Mouse (Mus musculus) midbrain, embryonic 11.5 days (tissue): ENCODE data around the gene Nfib. TPM values are rescaled to one million over a fixed set of nuclear protein-coding genes. Genes with fewer than 3 reads are reported as not detected.
A peak's percentile ranks its signal among the peaks of the same experiment; 100 is the strongest.

Experiments used
- ATAC-seq: fragments of 200-750 bp; cut with Nextera tagmentation; 2 replicates; pipeline ENCODE4 v1.8.0; 2017; ENCODE audit warnings: moderate TSS enrichment, moderate library complexity; ENCODE audit not compliant: low FRiP score
- DNase-seq: peaks from one replicate; pipeline ENCODE4 v3.0.0; 2015; ENCODE audit warnings: low spot score; ENCODE audit errors: missing footprints
- H3K27ac ChIP-seq: fragments of 300-500 bp; sonication (generic); 2 replicates; pipeline ENCODE4 v1.5.1; 2014; ENCODE audit warnings: low read depth, low read length
- H3K27me3 ChIP-seq: fragments of 300-500 bp; sonication (generic); 2 replicates; pipeline ENCODE4 v1.6.1; 2014; ENCODE audit warnings: mild to moderate bottlenecking, low read length, moderate library complexity, mixed read lengths; ENCODE audit not compliant: control insufficient read depth, insufficient read depth
- H3K36me3 ChIP-seq: fragments of 300-500 bp; sonication (generic); 2 replicates; pipeline ENCODE4 v1.6.1; 2014; ENCODE audit warnings: mild to moderate bottlenecking, low read length, moderate library complexity, mixed read lengths; ENCODE audit not compliant: control insufficient read depth, insufficient read depth
- H3K4me1 ChIP-seq: fragments of 300-500 bp; sonication (generic); 2 replicates; pipeline ENCODE4 v1.6.1; 2014; ENCODE audit warnings: low read length; ENCODE audit not compliant: control insufficient read depth, insufficient read depth
- H3K4me2 ChIP-seq: fragments of 300-500 bp; sonication (generic); 2 replicates; pipeline ENCODE4 v1.6.1; 2014; ENCODE audit warnings: mild to moderate bottlenecking, moderate library complexity
- H3K4me3 ChIP-seq: fragments of 300-500 bp; sonication (generic); 2 replicates; pipeline ENCODE4 v1.5.1; 2014; ENCODE audit warnings: low read depth, low read length
- H3K9ac ChIP-seq: fragments of 300-500 bp; sonication (generic); 2 replicates; pipeline ENCODE4 v1.6.1; 2014; ENCODE audit warnings: low read length
- H3K9me3 ChIP-seq: fragments of 300-500 bp; sonication (generic); 2 replicates; pipeline ENCODE4 v1.6.1; 2016; ENCODE audit warnings: low read length; ENCODE audit not compliant: control insufficient read depth
- WGBS: fragments of 180-500 bp; shearing (Covaris S2); extraction: QIAGEN DNeasy Blood & Tissue Kit; methylation state at CpG from one replicate; pipeline ENCODE4 v1.1.7; 2014; 5-methylcytosine and 5-hydroxymethylcytosine counted together
- polyA plus RNA-seq: library from polyadenylated mRNA; unstranded; fragments of >200 nt; fragmentation: Nextera tagmentation; extraction: Ambion mirVana; gene quantifications from 2 replicates; pipeline ENCODE4 v1.2.1, GENCODE M21; 2014

The Nfib gene
- polyA plus RNA-seq, 1 experiment from 2014 or later, result 19.9 TPM

DNA sequence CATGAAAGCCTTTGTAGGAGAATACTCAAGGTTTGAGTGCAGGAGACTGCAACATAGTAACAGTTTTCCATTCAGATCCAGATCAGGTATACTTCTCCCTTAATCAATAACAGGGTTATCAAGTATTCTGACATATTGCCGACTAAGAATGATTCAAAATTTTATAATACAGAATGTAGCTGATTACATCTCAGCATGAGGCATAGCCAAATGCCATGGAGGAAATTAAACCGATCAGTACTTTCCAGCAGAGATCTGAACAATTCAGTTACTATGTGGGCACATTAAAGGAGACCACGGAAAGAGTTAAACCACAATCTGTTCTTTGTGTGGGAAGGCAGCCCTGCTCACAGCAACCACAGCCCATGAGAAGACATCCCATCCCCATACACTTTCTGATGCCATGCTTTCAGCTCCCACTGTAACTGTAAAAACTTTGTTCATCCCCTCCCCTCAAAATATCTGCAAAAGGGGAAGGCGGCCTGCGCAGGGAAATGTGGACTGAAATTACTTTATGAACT lies 204.9 kb downstream of the Nfib start:
- Histone ChIP-seq H3K9me3 (no peaks in the 10 kb centered on the region), H3K4me3 (no peak overlapping the region), H3K9ac (0 out of 2 replicates have a peak overlapping the region, but pooled peaks have one; percentile 20), H3K27me3 (no peaks in the 10 kb centered on the region), H3K4me1 (peaks cover 10% of the 10 kb centered on the region; the same call in 1 of the 2 replicates), H3K27ac (no peak overlapping the region), H3K4me2 (peak overlapping the region; percentile 23; the same call in 1 of the 2 replicates), H3K36me3 (peaks cover 6% of the 10 kb centered on the region)
- ATAC-seq, result no peak
- no peak for DNase-seq
- WGBS, result 82% methylated on average over 5 of the region's 5 CpGs

DNA sequence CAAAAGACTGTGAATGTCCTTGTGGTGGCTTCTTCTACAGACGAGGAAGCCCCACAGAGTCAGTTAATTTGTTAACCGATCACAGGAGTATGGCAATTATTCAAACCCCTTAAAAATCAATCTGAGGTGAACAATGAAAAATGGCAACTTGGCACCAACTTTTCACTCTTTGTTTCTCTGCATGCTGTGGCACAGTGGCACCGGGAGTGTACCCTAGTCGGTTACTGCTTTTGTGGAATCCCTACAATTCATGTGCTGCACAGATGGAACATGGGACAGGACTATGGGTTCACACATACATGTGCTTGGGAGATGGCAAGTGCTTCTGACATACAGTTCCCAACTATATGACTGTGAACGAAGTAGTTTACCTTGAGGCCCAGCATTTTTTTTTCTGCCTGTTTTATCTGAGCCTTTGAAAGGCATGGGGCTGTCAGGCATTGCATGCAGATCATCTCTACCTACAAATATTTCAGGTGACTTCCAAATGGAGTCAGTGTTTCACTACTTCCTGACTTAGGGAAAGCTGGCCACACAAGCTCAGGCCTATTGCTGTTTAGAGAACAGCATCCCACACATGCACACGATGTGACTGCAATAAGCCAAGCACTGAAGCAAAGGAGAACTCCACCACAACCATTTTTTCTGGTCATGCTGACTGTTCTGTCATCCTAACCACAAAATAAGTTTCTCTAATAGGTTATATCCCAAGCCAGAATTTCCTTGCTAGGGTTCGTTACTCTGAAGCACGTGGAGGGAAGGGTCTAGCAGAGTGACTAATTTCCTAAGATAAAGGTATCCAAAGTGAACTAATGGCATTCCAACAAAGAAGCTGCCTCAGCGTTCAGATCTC lies 205.6 kb downstream of the Nfib start:
- DNase-seq (no peak), ATAC-seq (no peak)
- H3K27me3 ChIP-seq, result no peaks in the 10 kb centered on the region
- H3K4me3 ChIP-seq, result no peak overlapping the region
- peaks cover 6% of the 10 kb centered on the region for H3K36me3 ChIP-seq
- 78% methylated on average over 9 of the region's 9 CpGs for whole genome bisulfite sequencing
- H3K9me3 ChIP-seq, result no peaks in the 10 kb centered on the region
- peaks cover 10% of the 10 kb centered on the region; the same call in 1 of the 2 replicates for H3K4me1 ChIP-seq
- H3K27ac ChIP-seq, result no peak overlapping the region
- H3K4me2 ChIP-seq, result no peak overlapping the region
- H3K9ac ChIP-seq, result no peak overlapping the region

DNA sequence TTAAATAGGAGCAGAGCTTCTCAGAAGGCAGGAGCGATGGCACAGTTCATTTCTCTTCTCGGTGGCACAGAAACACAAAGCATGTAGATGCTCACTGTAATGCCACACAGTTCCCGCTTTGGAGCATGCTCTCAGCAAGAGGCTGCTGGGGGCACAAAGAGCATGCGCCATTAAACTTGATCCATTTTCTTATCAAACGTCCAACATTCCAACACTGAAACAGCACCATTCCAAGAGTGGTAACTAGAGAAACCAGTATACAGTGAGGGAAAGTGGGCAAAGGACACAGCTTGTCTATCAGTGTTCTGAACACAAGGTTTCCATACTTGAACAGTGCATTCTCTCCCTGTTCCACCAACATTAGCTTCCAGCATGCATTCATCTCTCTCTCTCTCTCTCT lies 206.3 kb downstream of the Nfib start:
- Histone ChIP-seq H3K27me3 (no peaks in the 10 kb centered on the region), H3K4me1 (peaks cover 10% of the 10 kb centered on the region; the same call in 1 of the 2 replicates), H3K4me3 (no peak overlapping the region), H3K9ac (no peak overlapping the region), H3K36me3 (peaks cover 6% of the 10 kb centered on the region), H3K9me3 (no peaks in the 10 kb centered on the region), H3K27ac (no peak overlapping the region), H3K4me2 (no peak overlapping the region)
- ATAC-seq (no peak), DNase-seq (no peak)
- 85% methylated on average over 5 of the region's 5 CpGs for WGBS

DNA sequence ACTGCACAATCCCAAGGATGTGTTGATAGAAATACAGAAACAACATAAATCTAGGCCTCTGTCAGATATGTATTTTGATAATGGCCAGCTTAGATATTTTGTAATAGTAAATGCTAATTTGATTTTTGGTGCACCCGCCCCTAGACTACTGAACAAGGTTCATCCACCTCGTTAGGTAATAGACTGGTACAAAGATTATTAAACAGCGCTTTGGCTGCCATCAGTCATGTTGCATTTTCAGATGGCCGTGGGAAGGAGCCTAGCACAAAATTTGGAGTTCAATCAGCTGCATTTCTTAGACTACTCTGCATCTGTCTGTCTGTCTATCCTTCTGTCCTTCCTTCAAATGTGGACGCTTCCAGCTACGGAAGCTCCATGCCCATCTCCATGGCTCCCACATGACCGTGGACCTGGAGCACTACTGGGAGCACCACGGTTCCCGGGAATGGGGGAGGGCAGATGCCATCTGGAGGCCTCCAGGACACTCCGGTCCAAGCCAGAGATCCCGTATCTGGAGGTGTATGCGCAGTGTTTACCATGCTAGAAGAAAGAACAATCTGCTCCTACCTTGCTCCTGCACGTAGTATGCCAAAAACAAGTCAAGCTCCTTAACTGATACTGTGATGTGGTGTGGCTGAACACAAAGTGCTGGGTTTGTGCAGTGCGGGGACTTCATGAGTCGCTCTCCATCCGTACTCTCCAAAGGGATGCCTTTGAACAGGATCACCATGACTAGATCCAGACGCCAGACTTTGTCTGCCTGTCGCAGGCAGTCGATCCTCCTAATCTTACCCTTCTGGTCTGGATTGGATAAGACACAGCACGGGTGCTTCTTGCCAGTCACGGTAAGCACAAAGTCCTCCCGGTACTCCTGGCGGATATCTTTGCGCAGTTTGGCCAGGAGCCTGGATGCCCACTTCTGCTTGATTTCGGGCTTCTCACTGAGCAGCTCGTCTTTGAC lies 207.6 kb downstream of the Nfib start:
- Histone ChIP-seq H3K4me2 (no peak overlapping the region), H3K4me1 (peaks cover 10% of the 10 kb centered on the region; the same call in 1 of the 2 replicates), H3K27ac (no peak overlapping the region), H3K36me3 (peaks cover 6% of the 10 kb centered on the region), H3K9ac (no peak overlapping the region), H3K4me3 (no peak overlapping the region), H3K9me3 (no peaks in the 10 kb centered on the region), H3K27me3 (no peaks in the 10 kb centered on the region)
- no peak for DNase-seq
- no peak for ATAC-seq
- 90% methylated on average over 26 of the region's 26 CpGs for WGBS

DNA sequence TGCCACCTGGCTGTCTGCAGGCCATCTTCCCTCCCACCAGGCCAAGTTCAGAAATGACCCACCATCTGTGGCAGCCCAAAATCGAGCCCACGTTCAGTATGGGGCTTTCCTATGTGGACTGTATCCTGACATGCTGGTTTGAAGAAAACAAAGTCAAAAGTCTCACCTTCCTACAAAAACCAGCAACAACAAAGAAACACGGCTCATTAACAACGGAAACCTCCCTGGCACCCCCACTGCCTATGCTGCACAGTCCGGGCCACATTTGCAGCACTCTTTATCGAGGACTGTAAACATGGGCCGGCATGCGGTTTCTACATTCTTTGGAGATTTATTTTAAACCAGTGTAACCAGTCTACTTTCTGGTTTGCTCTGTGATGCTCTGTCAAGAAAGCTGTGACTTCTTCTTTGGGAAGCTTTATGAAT lies 208.4 kb downstream of the Nfib start:
- Histone ChIP-seq H3K9me3 (no peaks in the 10 kb centered on the region), H3K4me3 (no peak overlapping the region), H3K4me1 (peaks cover 8% of the 10 kb centered on the region; the same call in 1 of the 2 replicates), H3K4me2 (no peak overlapping the region), H3K36me3 (peaks cover 6% of the 10 kb centered on the region), H3K27ac (no peak overlapping the region), H3K9ac (no peak overlapping the region), H3K27me3 (no peaks in the 10 kb centered on the region)
- DNase-seq (no peak), ATAC-seq (no peak)
- WGBS, result 93% methylated on average over 8 of the region's 8 CpGs

DNA sequence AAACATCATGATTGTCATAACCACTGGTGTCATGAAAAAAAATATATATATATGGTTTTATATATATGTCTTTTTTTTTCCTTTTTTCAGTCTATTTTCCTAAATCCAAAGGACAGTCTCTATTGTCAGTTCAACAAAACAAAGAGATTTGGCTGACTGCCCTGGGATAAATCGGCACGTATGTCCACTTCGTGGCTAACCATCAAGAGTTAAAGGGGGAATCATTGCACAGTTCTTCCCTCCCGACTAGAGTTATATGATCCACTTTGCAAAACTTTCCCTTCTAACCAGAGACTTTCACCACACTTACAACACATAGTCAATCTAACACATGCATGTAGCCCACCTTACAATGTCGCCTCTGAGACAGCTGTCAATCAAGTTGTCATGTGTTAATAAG lies 209.2 kb downstream of the Nfib start:
- no peak overlapping the region for H3K9ac ChIP-seq
- no peak for DNase-seq
- 90% methylated on average over 5 of the region's 5 CpGs for WGBS

DNA sequence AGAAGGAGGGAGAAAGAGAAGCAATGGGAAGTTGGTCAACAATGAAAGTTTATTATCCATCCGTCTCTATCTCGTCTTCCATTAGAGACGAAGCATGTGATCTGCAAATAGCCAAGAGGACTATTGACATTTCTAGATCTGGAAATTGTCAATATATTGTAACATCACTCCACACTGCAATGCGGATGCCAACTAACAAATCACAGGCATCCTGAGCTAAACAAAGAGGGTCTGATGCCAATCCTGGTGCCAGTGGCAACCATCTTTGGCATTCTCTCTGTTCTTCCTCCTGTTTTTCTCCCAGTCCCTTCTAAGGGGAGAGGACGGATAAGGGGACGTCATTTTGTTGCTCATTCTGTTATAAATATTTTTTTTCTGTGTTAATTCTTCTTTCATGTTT lies 209.9 kb downstream of the Nfib start:
- DNase-seq, result no peak
- ATAC-seq, result no peak
- Histone ChIP-seq H3K4me2 (no peak overlapping the region), H3K36me3 (peaks cover 6% of the 10 kb centered on the region), H3K4me1 (peaks cover 3% of the 10 kb centered on the region; the same call in 1 of the 2 replicates), H3K9ac (no peak overlapping the region), H3K27ac (no peak overlapping the region), H3K9me3 (no peaks in the 10 kb centered on the region), H3K27me3 (no peaks in the 10 kb centered on the region), H3K4me3 (no peak overlapping the region)
- 90% methylated on average over 6 of the region's 6 CpGs for WGBS

More for the DNA sequence above, 209.2 kb downstream of the Nfib start:
- H3K4me1 ChIP-seq, result peaks cover 8% of the 10 kb centered on the region; the same call in 1 of the 2 replicates
- ATAC-seq, result no peak
- H3K27ac ChIP-seq, result no peak overlapping the region
- no peaks in the 10 kb centered on the region for H3K27me3 ChIP-seq
- H3K4me2 ChIP-seq, result no peak overlapping the region
- H3K9me3 ChIP-seq, result no peaks in the 10 kb centered on the region
- H3K36me3 ChIP-seq, result peaks cover 6% of the 10 kb centered on the region
- no peak overlapping the region for H3K4me3 ChIP-seq

DNA sequence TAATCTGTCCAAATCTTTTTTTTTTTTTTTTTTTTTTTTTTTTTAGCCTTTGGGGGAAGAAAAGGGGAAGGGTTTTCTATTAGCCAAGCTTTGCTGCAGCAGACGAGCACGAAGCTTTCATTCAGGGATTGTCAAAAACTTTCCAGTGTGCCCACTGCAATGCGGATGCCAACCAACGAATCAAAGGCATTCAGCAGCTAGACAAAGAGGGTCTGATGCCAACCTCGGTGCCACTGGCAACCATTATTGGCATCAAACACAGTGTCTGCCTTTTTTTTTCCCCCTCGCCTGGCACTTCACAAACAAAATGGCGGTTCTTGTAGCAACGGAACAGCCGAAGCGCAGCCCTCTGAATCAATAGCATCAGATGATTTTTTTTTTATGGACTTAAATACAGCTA lies 210.7 kb downstream of the Nfib start:
- Histone ChIP-seq H3K9ac (no peak overlapping the region), H3K4me2 (no peak overlapping the region), H3K9me3 (no peaks in the 10 kb centered on the region), H3K4me3 (no peak overlapping the region), H3K27ac (no peak overlapping the region), H3K36me3 (peaks cover 6% of the 10 kb centered on the region), H3K4me1 (peaks cover 4% of the 10 kb centered on the region; the same call in 1 of the 2 replicates), H3K27me3 (no peaks in the 10 kb centered on the region)
- ATAC-seq (no peak), DNase-seq (no peak)
- 89% methylated on average over 10 of the region's 10 CpGs for WGBS
